25 mouse cellular contexts compared by ENCODE assay signal in the genomic region with DNA sequence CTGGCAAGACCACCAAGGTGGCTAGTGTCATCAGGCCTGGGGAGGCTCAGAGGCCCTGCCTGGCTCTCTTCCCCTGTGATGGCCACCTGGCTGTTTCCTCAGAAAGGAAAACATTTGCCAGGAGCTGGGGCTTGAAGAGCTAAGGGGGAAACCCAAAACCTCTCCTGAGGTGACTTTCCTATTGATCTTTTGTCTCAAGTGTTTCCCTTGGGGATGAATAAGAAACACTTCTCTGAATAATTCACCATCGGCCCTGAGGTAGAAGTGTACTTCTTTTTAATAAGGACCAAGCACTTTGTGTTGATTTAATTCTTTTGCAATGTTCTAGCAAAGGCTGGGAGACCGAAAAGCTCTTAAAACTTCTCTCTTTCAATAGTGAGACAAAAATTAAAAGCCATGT.
A peak's percentile ranks its signal among the peaks of the same experiment; 100 is the strongest.
DNase-seq lines count a peak whose midpoint lies in the region; ATAC-seq and TF ChIP-seq lines count a peak whose summit lies in the region.
"Had no signal": no experiment of that assay in that cellular context is flagged by ENCODE, and none has a peak within 500 bp of the region (broad histone marks: within the 10 kb centered on the region; RNA-seq: fewer than 3 reads in every experiment).

No protein-coding gene starts in this region.

- 67% methylated on average over 2 of the region's 2 CpGs for WGBS in lung, adult 2 months
- 62% methylated on average over 2 of the region's 2 CpGs for WGBS in lung, postnatal 0 days

- H3K4me3 ChIP-seq in lung, adult 2 months (replicated peaks; ENCODE audit: extremely low read depth, low read depth, low read length), result no peak overlapping the region
- H3K4me3 ChIP-seq in lung, postnatal 0 days (ENCODE audit: low read depth, low read length), result no peak overlapping the region
- H3K4me3 ChIP-seq: embryonic facial prominence, embryonic 12.5 days; embryonic facial prominence, embryonic 15.5 days; heart, adult 2 months; heart, embryonic 10.5 days; heart, embryonic 13.5 days; hindbrain, embryonic 12.5 days; hindbrain, embryonic 15.5 days had no signal

- H3K4me2 ChIP-seq in lung, postnatal 0 days (replicated peaks; ENCODE audit: low read depth, low read length), result no peak overlapping the region
- H3K4me2 ChIP-seq: embryonic facial prominence, embryonic 12.5 days; embryonic facial prominence, embryonic 15.5 days; heart, embryonic 13.5 days; hindbrain, embryonic 12.5 days; hindbrain, embryonic 15.5 days had no signal

- no peak overlapping the region for H3K27ac ChIP-seq in lung, postnatal 0 days (ENCODE audit: low read length)
- H3K27ac ChIP-seq: embryonic facial prominence, embryonic 12.5 days; embryonic facial prominence, embryonic 15.5 days; heart, adult 2 months; heart, embryonic 10.5 days; heart, embryonic 13.5 days; hindbrain, embryonic 12.5 days; hindbrain, embryonic 15.5 days had no signal

- no peaks in the 10 kb centered on the region for H3K9me3 ChIP-seq in lung, postnatal 0 days (ENCODE audit: low read length)
- H3K9me3 ChIP-seq: embryonic facial prominence, embryonic 12.5 days; embryonic facial prominence, embryonic 15.5 days; G1E; heart, embryonic 10.5 days; heart, embryonic 13.5 days; hindbrain, embryonic 12.5 days; hindbrain, embryonic 15.5 days had no signal

- TF ChIP-seq EP300 in lung, postnatal 0 days (IDR thresholded peaks at IDR 0.05), result peak; percentile 66

- H3K9ac ChIP-seq in lung, postnatal 0 days (replicated peaks; ENCODE audit: low read depth), result no peak overlapping the region
- H3K9ac ChIP-seq: embryonic facial prominence, embryonic 12.5 days; embryonic facial prominence, embryonic 15.5 days; forebrain, postnatal 0 days; heart, embryonic 13.5 days; hindbrain, embryonic 12.5 days; hindbrain, embryonic 15.5 days had no signal

- ATAC-seq in lung, postnatal 0 days, result peak; percentile 53
- ATAC-seq: forebrain, embryonic 14.5 days; forebrain, postnatal 0 days; Patski had no signal

- H3K27me3 ChIP-seq in lung, postnatal 0 days (replicated peaks; ENCODE audit: insufficient read depth, low read length), result no peaks in the 10 kb centered on the region
- H3K27me3 ChIP-seq: embryonic facial prominence, embryonic 12.5 days; embryonic facial prominence, embryonic 15.5 days; heart, embryonic 13.5 days; hindbrain, embryonic 12.5 days; hindbrain, embryonic 15.5 days; Patski had no signal

- no peaks in the 10 kb centered on the region for H3K36me3 ChIP-seq in lung, postnatal 0 days (ENCODE audit: insufficient read depth, low read length)

- no peak for TF ChIP-seq POLR2A in lung, adult 2 months (IDR thresholded peaks at IDR 0.05; ENCODE audit: borderline replicate concordance, extremely low read depth, low read depth, low read length)

- peaks cover 4% of the 10 kb centered on the region; the same call in 1 of the 2 replicates for H3K4me1 ChIP-seq in lung, adult 2 months (ENCODE audit: control insufficient read depth, insufficient read depth, low read length)
- no peaks in the 10 kb centered on the region for H3K4me1 ChIP-seq in lung, postnatal 0 days (ENCODE audit: insufficient read depth, low read depth, low read length)
- H3K4me1 ChIP-seq: embryonic facial prominence, embryonic 12.5 days; embryonic facial prominence, embryonic 15.5 days; heart, embryonic 13.5 days had no signal

- intact Hi-C loops in left cerebral cortex, postnatal 4 days (cut with DNase I), result no loop called here

- TF ChIP-seq CTCF in lung, adult 2 months (IDR thresholded peaks at IDR 0.05; ENCODE audit: insufficient read depth, low read length), result no peak
- TF ChIP-seq CTCF in lung, postnatal 0 days (IDR thresholded peaks at IDR 0.05), result no peak

- peak; percentile 30 for DNase-seq in A20 (ENCODE audit: low read depth, low spot score)
- DNase-seq in lung, adult 2 months, result peak; percentile 23
- peak; percentile 86 for DNase-seq in lung, postnatal 0 days (ENCODE audit: low spot score)
- DNase-seq in lung, postnatal 36 days, result peak; percentile 53
- DNase-seq in urinary bladder, postnatal 10 days (ENCODE audit: low spot score), result no peak
- DNase-seq in frontal cortex, adult 2 months (ENCODE audit: extremely low spot score in 1 of 2, low spot score in 1 of 2), result no peak
- no peak for DNase-seq in left cerebral cortex, postnatal 4 days
- DNase-seq: adrenal gland, postnatal 10 days; adrenal gland, postnatal 36 days; cerebellum, adult 18-20 months; cerebellum, adult 9-10 months; cerebellum, postnatal 25 days; forebrain, postnatal 0 days; gastrocnemius, postnatal 25 days; heart, adult 2 months; heart, postnatal 14 days had no signal

Comparison
In these comparisons a context has a peak if more than half of its experiments do, and no peak if none do; other contexts are left out.
1. DNase-seq: peak in A20 (single experiment), lung, adult 2 months (single experiment), lung, postnatal 0 days (single experiment) and lung, postnatal 36 days (single experiment); none in urinary bladder, postnatal 10 days (single experiment), frontal cortex, adult 2 months (0 of 2) and left cerebral cortex, postnatal 4 days (single experiment).